Mouse (Mus musculus) neural tube, embryonic 11.5 days (tissue): Measurements from ENCODE around the gene Cphx2. TPM values are rescaled to one million over a fixed set of nuclear protein-coding genes. Genes with fewer than 3 reads are reported as not detected.
"Not testable (repeated sequence)": the region's sequence is repeated elsewhere in the genome, so short reads cannot be mapped to it uniquely, and the experiment has no call there.

Experiments
- ATAC-seq: fragments of 200-750 bp; cut with Nextera tagmentation; 2 replicates; pipeline ENCODE4 v1.8.0; 2017; ENCODE audit warnings: moderate number of reproducible peaks, mild to moderate bottlenecking, moderate TSS enrichment, moderate library complexity; ENCODE audit not compliant: insufficient read depth, low FRiP score, low TSS enrichment
- DNase-seq: peaks from one replicate; pipeline ENCODE4 v3.0.0-alpha.2; 2015; ENCODE audit warnings: low spot score
- H3K27ac ChIP-seq: fragments of 300-500 bp; sonication (generic); 2 replicates; pipeline ENCODE4 v1.5.1; 2014; ENCODE audit warnings: low read depth, mild to moderate bottlenecking, low read length
- H3K27me3 ChIP-seq: fragments of 300-500 bp; sonication (generic); 2 replicates; pipeline ENCODE4 v1.6.1; 2014; ENCODE audit warnings: mild to moderate bottlenecking, low read length, mixed read lengths; ENCODE audit not compliant: control insufficient read depth, insufficient read depth
- H3K36me3 ChIP-seq: fragments of 300-500 bp; sonication (generic); 2 replicates; pipeline ENCODE4 v1.6.1; 2014; ENCODE audit warnings: mild to moderate bottlenecking, low read length, moderate library complexity, mixed read lengths; ENCODE audit not compliant: control insufficient read depth, insufficient read depth
- H3K4me1 ChIP-seq: fragments of 300-500 bp; sonication (generic); 2 replicates; pipeline ENCODE4 v1.6.1; 2014; ENCODE audit warnings: low read length, mixed read lengths; ENCODE audit not compliant: control insufficient read depth, insufficient read depth
- H3K4me2 ChIP-seq: fragments of 300-500 bp; sonication (generic); 2 replicates; pipeline ENCODE4 v1.6.1; 2014; ENCODE audit warnings: low read depth, mild to moderate bottlenecking, moderate library complexity
- H3K4me3 ChIP-seq: fragments of 300-500 bp; sonication (generic); 2 replicates; pipeline ENCODE4 v1.5.1; 2014; ENCODE audit warnings: low read depth, low read length
- H3K9ac ChIP-seq: fragments of 300-500 bp; sonication (generic); 2 replicates; pipeline ENCODE4 v1.6.1; 2014; ENCODE audit warnings: mild to moderate bottlenecking, low read length
- H3K9me3 ChIP-seq: fragments of 300-500 bp; sonication (generic); 2 replicates; pipeline ENCODE4 v1.6.1; 2016; ENCODE audit warnings: low read length; ENCODE audit not compliant: control insufficient read depth
- WGBS: fragments of 180-500 bp; shearing (Covaris S2); extraction: QIAGEN DNeasy Blood & Tissue Kit; methylation state at CpG from one replicate; pipeline ENCODE4 v1.1.7; 2014; 5-methylcytosine and 5-hydroxymethylcytosine counted together
- polyA plus RNA-seq: library from polyadenylated mRNA; unstranded; fragments of >200 nt; fragmentation: Nextera tagmentation; extraction: Ambion mirVana; gene quantifications from 2 replicates; pipeline ENCODE4 v1.2.1, GENCODE M21; 2014

Cphx2 gene
- not detected in 2 replicates for polyA plus RNA-seq

GRCm38 (mm10) chr14:26081216-26081615 lies at the start of gene Cphx2:
Gene Cphx2 (plus strand): TSS chr14:26081516.
- not testable (repeated sequence) for H3K4me2 ChIP-seq, ATAC-seq, H3K27me3 ChIP-seq, DNase-seq, H3K9ac ChIP-seq, H3K4me1 ChIP-seq, H3K9me3 ChIP-seq, H3K36me3 ChIP-seq, H3K27ac ChIP-seq, H3K4me3 ChIP-seq
- no CpG with 5 or more reads among the region's 6 CpGs for WGBS

- no CpG with 5 or more reads among the region's 3 CpGs for WGBS
- H3K9me3 ChIP-seq, H3K4me3 ChIP-seq, H3K4me1 ChIP-seq, H3K27me3 ChIP-seq, H3K9ac ChIP-seq, H3K36me3 ChIP-seq, H3K27ac ChIP-seq, H3K4me2 ChIP-seq, DNase-seq, ATAC-seq: not testable (repeated sequence)
Observed at GRCm38 (mm10) chr14:26034364-26034763, 47.0 kb upstream of the Cphx2 start.

GRCm38 (mm10) chr14:26035439-26035838 lies 45.9 kb upstream of the Cphx2 start:
- not testable (repeated sequence) for H3K9ac ChIP-seq, H3K27me3 ChIP-seq, H3K9me3 ChIP-seq, DNase-seq, H3K27ac ChIP-seq, ATAC-seq, H3K4me2 ChIP-seq, H3K4me1 ChIP-seq, H3K4me3 ChIP-seq, H3K36me3 ChIP-seq
- WGBS = no CpG with 5 or more reads among the region's 6 CpGs

GRCm38 (mm10) chr14:26042611-26043010 lies 38.7 kb upstream of the Cphx2 start, which contains the start of gene Gm9780:
Gene Gm9780 (minus strand): TSS chr14:26042711.
- not testable (repeated sequence) for H3K9ac ChIP-seq, H3K4me2 ChIP-seq, DNase-seq, H3K9me3 ChIP-seq, H3K36me3 ChIP-seq, H3K4me1 ChIP-seq, H3K27me3 ChIP-seq, H3K27ac ChIP-seq, ATAC-seq, H3K4me3 ChIP-seq
- no CpG with 5 or more reads among the region's 26 CpGs for WGBS

- not testable (repeated sequence) for H3K4me1 ChIP-seq, H3K36me3 ChIP-seq, H3K4me3 ChIP-seq, DNase-seq, H3K9me3 ChIP-seq, H3K27ac ChIP-seq, ATAC-seq, H3K27me3 ChIP-seq, H3K4me2 ChIP-seq, H3K9ac ChIP-seq
- WGBS = no CpG with 5 or more reads among the region's 5 CpGs
Observed at GRCm38 (mm10) chr14:26045007-26045406, 36.3 kb upstream of the Cphx2 start.

GRCm38 (mm10) chr14:26047026-26047425 lies 34.3 kb upstream of the Cphx2 start:
- not testable (repeated sequence) for H3K9me3 ChIP-seq, ATAC-seq, H3K4me1 ChIP-seq, H3K27me3 ChIP-seq, H3K36me3 ChIP-seq, H3K4me2 ChIP-seq, H3K9ac ChIP-seq, H3K27ac ChIP-seq, DNase-seq, H3K4me3 ChIP-seq
- WGBS = no CpG with 5 or more reads among the region's 8 CpGs

- H3K27ac ChIP-seq, H3K36me3 ChIP-seq, ATAC-seq, H3K4me3 ChIP-seq, H3K4me1 ChIP-seq, H3K9ac ChIP-seq, H3K9me3 ChIP-seq, H3K4me2 ChIP-seq, H3K27me3 ChIP-seq, DNase-seq: not testable (repeated sequence)
- no CpG with 5 or more reads among the region's 9 CpGs for WGBS
Observed at GRCm38 (mm10) chr14:26048767-26049166, 32.5 kb upstream of the Cphx2 start.

- not testable (repeated sequence) for ATAC-seq, H3K4me2 ChIP-seq, H3K4me1 ChIP-seq, H3K27me3 ChIP-seq, H3K9me3 ChIP-seq, DNase-seq, H3K36me3 ChIP-seq, H3K9ac ChIP-seq, H3K4me3 ChIP-seq, H3K27ac ChIP-seq
- no CpG with 5 or more reads among the region's 3 CpGs for WGBS
Observed at GRCm38 (mm10) chr14:26058184-26058583, 23.1 kb upstream of the Cphx2 start.

GRCm38 (mm10) chr14:26059362-26059761 lies 22.0 kb upstream of the Cphx2 start:
- H3K27me3 ChIP-seq, H3K27ac ChIP-seq, H3K4me1 ChIP-seq, H3K4me3 ChIP-seq, H3K36me3 ChIP-seq, DNase-seq, H3K9ac ChIP-seq, H3K9me3 ChIP-seq, H3K4me2 ChIP-seq, ATAC-seq: not testable (repeated sequence)
- WGBS = no CpG with 5 or more reads among the region's 6 CpGs
